Mouse (Mus musculus) midbrain, postnatal 0 days (tissue): ENCODE data around the gene Coq3. TPM values are rescaled to one million over a fixed set of nuclear protein-coding genes. Genes with fewer than 3 reads are reported as not detected.

Experiments used
- ATAC-seq: fragments of 200-750 bp; cut with Nextera tagmentation; 2 replicates; pipeline ENCODE4 v1.8.0; 2017; ENCODE audit warnings: moderate number of reproducible peaks, mild to moderate bottlenecking, moderate TSS enrichment, moderate library complexity; ENCODE audit not compliant: low FRiP score
- DNase-seq: peaks from one replicate; pipeline ENCODE4 v3.0.0-alpha.2; 2015; ENCODE audit warnings: low spot score
- H3K27ac ChIP-seq: fragments of 300-500 bp; sonication (generic); 2 replicates; pipeline ENCODE4 v1.5.1; 2014; ENCODE audit warnings: low read depth, mild to moderate bottlenecking, low read length, mixed read lengths
- H3K27me3 ChIP-seq: fragments of 300-500 bp; sonication (generic); 2 replicates; pipeline ENCODE4 v1.6.1; 2014; ENCODE audit warnings: low read length, control low read depth, mixed read lengths; ENCODE audit not compliant: insufficient read depth
- H3K36me3 ChIP-seq: fragments of 300-500 bp; sonication (generic); 2 replicates; pipeline ENCODE4 v1.6.1; 2014; ENCODE audit warnings: low read length, control low read depth, mixed read lengths; ENCODE audit not compliant: insufficient read depth
- H3K4me1 ChIP-seq: fragments of 300-500 bp; sonication (generic); 2 replicates; pipeline ENCODE4 v1.6.1; 2014; ENCODE audit warnings: mild to moderate bottlenecking, control low read depth, antibody characterized with exemption, low read length, mixed read lengths; ENCODE audit not compliant: insufficient read depth
- H3K4me2 ChIP-seq: fragments of 300-500 bp; sonication (generic); 2 replicates; pipeline ENCODE4 v1.6.1; 2014; ENCODE audit warnings: low read depth, mild to moderate bottlenecking, low read length, mixed read lengths; ENCODE audit not compliant: poor library complexity, severe bottlenecking
- H3K4me3 ChIP-seq: fragments of 300-500 bp; sonication (generic); 2 replicates; pipeline ENCODE4 v1.5.1; 2014; ENCODE audit warnings: low read depth, mild to moderate bottlenecking, low read length, moderate library complexity
- H3K9ac ChIP-seq: fragments of 300-500 bp; sonication (generic); replicated peaks from 2 replicates; pipeline ENCODE4 v1.6.1; 2014; ENCODE audit warnings: mild to moderate bottlenecking, low read length, moderate library complexity, mixed read lengths; ENCODE audit not compliant: poor library complexity, severe bottlenecking
- H3K9me3 ChIP-seq: fragments of 300-500 bp; sonication (generic); 2 replicates; pipeline ENCODE4 v1.6.1; 2016; ENCODE audit warnings: low read length, control low read depth
- CTCF ChIP-seq: IDR thresholded peaks from 2 replicates; pipeline ENCODE4 v1.5.1; 2016; ENCODE audit warnings: antibody characterized with exemption, mild to moderate bottlenecking
- WGBS: fragments of 180-500 bp; shearing (Covaris S2); extraction: QIAGEN DNeasy Blood & Tissue Kit; methylation state at CpG from one replicate; pipeline ENCODE4 v1.1.7; 2014; 5-methylcytosine and 5-hydroxymethylcytosine counted together
- polyA plus RNA-seq: library from polyadenylated mRNA; unstranded; fragments of >200 nt; fragmentation: Nextera tagmentation; extraction: Ambion mirVana; gene quantifications from 2 replicates; pipeline ENCODE4 v1.2.1, GENCODE M21; 2015
- total RNA-seq: library from RNA; depleted of rRNA; stranded (reverse); fragments of >200 nt; gene quantifications from 2 replicates; pipeline ENCODE4 v1.2.3, GENCODE M21; 2014

The Coq3 gene
- total and polyA plus RNA-seq, 2 experiments from 2014 or later: 11.3 to 22.1 TPM

DNA sequence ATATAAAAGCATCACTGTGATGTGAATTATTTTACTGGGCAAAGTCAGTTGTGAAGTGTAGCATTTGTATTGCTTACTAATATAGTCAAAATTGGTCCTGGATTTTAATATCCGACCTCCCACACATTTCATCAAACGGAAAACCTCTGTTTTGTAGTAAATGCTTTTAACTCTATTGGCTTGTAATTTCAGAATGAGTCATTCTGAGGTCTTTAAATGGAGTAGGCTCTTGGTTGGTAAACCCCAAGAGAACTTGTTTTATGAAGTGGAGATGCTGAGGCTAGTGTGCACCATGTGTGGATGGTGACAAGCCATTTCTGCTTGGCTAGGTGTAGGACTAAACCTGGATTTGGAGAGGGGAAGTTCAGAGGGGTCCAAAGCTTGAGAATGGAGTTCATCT, 55.9 kb downstream of the Coq3 start:
- H3K4me1 ChIP-seq: peaks cover 9% of the 10 kb centered on the region; the same call in 1 of the 2 replicates
- no peak overlapping the region for H3K4me2 ChIP-seq
- H3K36me3 ChIP-seq: peaks cover 4% of the 10 kb centered on the region; the same call in 1 of the 2 replicates
- H3K9ac ChIP-seq: no peak overlapping the region
- H3K9me3 ChIP-seq: no peaks in the 10 kb centered on the region
- no peak for TF ChIP-seq CTCF
- DNase-seq: no peak
- no peak overlapping the region for H3K4me3 ChIP-seq
- 98% methylated on average over 2 of the region's 2 CpGs for WGBS
- no peak for ATAC-seq
- H3K27ac ChIP-seq: no peak overlapping the region
- no peaks in the 10 kb centered on the region for H3K27me3 ChIP-seq

DNA sequence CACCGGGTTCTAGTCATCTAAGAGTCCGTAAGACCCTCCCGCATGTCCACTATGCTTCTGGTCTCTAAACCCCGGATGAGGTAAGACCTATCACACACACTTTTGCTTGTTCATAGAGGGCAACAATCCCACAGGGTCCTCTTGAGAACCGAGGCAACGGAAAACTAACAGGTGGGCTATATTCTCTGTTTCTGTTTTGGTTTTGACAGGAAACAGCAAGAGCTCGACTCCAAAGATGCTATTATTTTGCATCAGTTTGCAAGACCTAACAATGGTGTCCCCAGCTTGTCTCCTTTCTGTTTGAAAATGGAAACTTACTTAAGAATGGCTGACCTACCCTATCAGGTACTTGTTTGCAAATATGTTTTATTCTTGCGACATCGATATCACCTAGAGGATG, 57.0 kb downstream of the Coq3 start:
- no peak overlapping the region for H3K9ac ChIP-seq
- no peak for DNase-seq
- H3K4me3 ChIP-seq: no peak overlapping the region
- WGBS: 93% methylated on average over 9 of the region's 9 CpGs
- peaks cover 4% of the 10 kb centered on the region; the same call in 1 of the 2 replicates for H3K36me3 ChIP-seq
- no peak for TF ChIP-seq CTCF
- no peaks in the 10 kb centered on the region for H3K27me3 ChIP-seq
- no peak for ATAC-seq
- H3K27ac ChIP-seq: no peak overlapping the region
- H3K4me1 ChIP-seq: peaks cover 9% of the 10 kb centered on the region; the same call in 1 of the 2 replicates
- H3K4me2 ChIP-seq: no peak overlapping the region
- no peaks in the 10 kb centered on the region for H3K9me3 ChIP-seq

DNA sequence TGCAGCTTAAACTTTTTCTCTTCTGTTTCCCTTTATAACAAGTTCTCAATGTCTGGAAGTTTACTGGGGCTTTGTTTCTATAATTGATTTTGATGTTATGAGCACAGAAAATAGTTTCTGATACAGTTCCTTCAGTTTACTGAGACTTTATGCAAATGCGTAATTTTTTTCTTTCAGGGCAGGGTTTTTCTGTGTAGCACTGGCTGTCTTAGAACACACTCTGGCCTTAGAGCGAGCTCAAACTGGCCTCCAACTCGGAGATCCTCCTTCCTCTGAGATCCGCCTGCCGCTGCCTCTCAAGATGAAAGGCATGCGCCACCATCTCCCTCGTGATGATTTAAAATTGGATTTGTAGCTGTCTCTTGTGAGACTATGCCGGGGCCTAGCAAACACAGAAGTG, 58.4 kb downstream of the Coq3 start:
- Histone ChIP-seq H3K4me2 (no peak overlapping the region), H3K36me3 (peaks cover 4% of the 10 kb centered on the region; the same call in 1 of the 2 replicates), H3K27me3 (no peaks in the 10 kb centered on the region), H3K4me3 (no peak overlapping the region), H3K4me1 (peaks cover 9% of the 10 kb centered on the region; the same call in 1 of the 2 replicates), H3K9ac (no peak overlapping the region), H3K27ac (no peak overlapping the region), H3K9me3 (no peaks in the 10 kb centered on the region)
- TF ChIP-seq CTCF: no peak
- WGBS: 78% methylated on average over 8 of the region's 8 CpGs
- DNase-seq (no peak), ATAC-seq (no peak)

DNA sequence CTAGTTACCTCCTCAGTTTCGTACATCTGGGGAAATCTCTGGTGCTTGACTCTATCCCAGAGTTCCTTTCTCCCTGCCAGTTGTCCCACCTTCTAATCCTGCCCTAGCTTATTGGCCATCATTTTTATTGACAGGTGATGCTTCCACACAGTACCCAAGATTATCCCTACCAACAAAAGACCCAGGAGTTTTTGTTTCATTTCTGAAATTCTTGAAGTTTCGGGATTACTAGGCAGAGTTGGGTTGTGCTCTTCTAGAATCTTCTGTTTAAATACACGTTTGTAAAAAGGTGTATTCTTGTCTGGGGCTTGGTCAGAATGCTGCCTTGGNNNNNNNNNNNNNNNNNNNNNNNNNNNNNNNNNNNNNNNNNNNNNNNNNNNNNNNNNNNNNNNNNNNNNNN, 65.2 kb downstream of the Coq3 start:
- TF ChIP-seq CTCF: no peak
- Histone ChIP-seq H3K4me2 (no peak overlapping the region), H3K36me3 (peaks cover 10% of the 10 kb centered on the region; the same call in 1 of the 2 replicates), H3K4me3 (no peak overlapping the region), H3K9me3 (no peaks in the 10 kb centered on the region), H3K4me1 (no peaks in the 10 kb centered on the region), H3K27ac (no peak overlapping the region), H3K9ac (no peak overlapping the region), H3K27me3 (no peaks in the 10 kb centered on the region)
- ATAC-seq (no peak), DNase-seq (no peak)
- 87% methylated on average over 3 of the region's 3 CpGs for WGBS

DNA sequence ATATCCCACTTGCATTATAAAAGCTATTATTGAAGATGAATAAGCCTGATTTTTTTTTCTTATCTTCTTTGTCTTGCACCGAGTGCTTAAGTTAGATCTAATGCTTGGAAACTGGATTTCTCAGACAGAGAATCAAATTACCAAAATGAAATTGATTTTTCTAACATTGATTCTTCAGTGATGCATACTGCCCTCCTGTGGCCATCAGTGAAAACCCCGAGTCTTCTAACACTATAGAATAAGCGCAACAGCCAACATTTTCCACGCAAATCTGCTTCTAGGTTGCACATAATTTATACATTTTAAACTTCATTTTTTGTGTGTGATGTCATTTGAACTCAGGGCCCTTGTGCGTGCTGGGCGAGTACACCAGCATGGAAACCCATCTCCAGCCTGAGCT, 72.0 kb downstream of the Coq3 start:
- H3K27ac ChIP-seq: no peak overlapping the region

DNA sequence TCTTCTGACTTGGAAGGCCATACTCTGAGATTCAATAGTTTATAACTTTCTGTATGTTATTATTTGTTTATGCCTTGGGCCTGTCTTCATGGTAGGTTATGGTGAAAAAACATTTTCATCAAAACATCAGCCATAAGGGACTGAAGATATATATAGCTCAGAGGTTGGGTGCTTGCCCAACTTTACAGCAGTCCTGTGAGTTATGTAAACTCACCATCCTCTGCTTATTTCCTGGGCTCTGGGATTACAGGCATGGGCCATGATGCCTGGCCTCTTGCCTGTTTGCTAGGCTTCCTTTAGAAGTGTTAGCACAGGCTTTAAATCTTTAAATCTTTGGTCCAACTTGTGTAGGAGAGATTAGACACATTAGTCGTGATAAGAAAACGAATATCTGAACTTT, 72.8 kb downstream of the Coq3 start:
- H3K4me2 ChIP-seq: no peak overlapping the region
- TF ChIP-seq CTCF: no peak
- peaks cover 17% of the 10 kb centered on the region for H3K36me3 ChIP-seq
- DNase-seq (no peak), ATAC-seq (no peak)
- H3K4me3 ChIP-seq: no peak overlapping the region
- WGBS: 77% methylated on average over 2 of the region's 2 CpGs
- no peak overlapping the region for H3K9ac ChIP-seq
- no peak overlapping the region for H3K27ac ChIP-seq
- H3K4me1 ChIP-seq: no peaks in the 10 kb centered on the region
- H3K27me3 ChIP-seq: no peaks in the 10 kb centered on the region
- no peaks in the 10 kb centered on the region for H3K9me3 ChIP-seq

More for the DNA sequence above, 72.0 kb downstream of the Coq3 start:
- H3K9me3 ChIP-seq: no peaks in the 10 kb centered on the region
- H3K4me3 ChIP-seq: no peak overlapping the region
- DNase-seq (peak; percentile 75), ATAC-seq (peak; percentile 58; the same call in 1 of the 2 replicates)
- H3K4me2 ChIP-seq: no peak overlapping the region
- no peaks in the 10 kb centered on the region for H3K27me3 ChIP-seq
- H3K4me1 ChIP-seq: no peaks in the 10 kb centered on the region
- H3K9ac ChIP-seq: no peak overlapping the region
- H3K36me3 ChIP-seq: peaks cover 17% of the 10 kb centered on the region
- TF ChIP-seq CTCF: peak; percentile 79
- WGBS: 40% methylated on average over 6 of the region's 6 CpGs
